Mouse (Mus musculus) kidney, adult 18-20 months (tissue): Measurements from ENCODE around the gene Faap100.
"Not testable (repeated sequence)": the region's sequence is repeated elsewhere in the genome, so short reads cannot be mapped to it uniquely, and the experiment has no call there.

Source experiments
- DNase-seq: peaks from one replicate; pipeline ENCODE4 v3.0.0; 2021

Gene Faap100

GRCm38 (mm10) chr11:120376302-120377160, 2.0 kb downstream of the Faap100 start:
- DNase-seq: no peak

- no peak for DNase-seq
Observed at GRCm38 (mm10) chr11:120375324-120375723, 3.2 kb downstream of the Faap100 start.

- peak; percentile 76 for DNase-seq
Observed at GRCm38 (mm10) chr11:120373820-120374586, 4.6 kb downstream of the Faap100 start.

GRCm38 (mm10) chr11:120373025-120373424, 5.5 kb downstream of the Faap100 start:
- DNase-seq: no peak

- peak; percentile 81 for DNase-seq
Observed at GRCm38 (mm10) chr11:120369656-120370055, 8.9 kb downstream of the Faap100 start.

- DNase-seq: no peak
Observed at GRCm38 (mm10) chr11:120366443-120367027, 12.0 kb downstream of the Faap100 start.

GRCm38 (mm10) chr11:120362891-120363290, 15.7 kb downstream of the Faap100 start:
- no peak for DNase-seq

GRCm38 (mm10) chr11:120361295-120361694, 17.3 kb downstream of the Faap100 start, which contains the start of gene Fscn2:
Gene Fscn2, plus strand, starts transcription at chr11:120361534.
- no peak for DNase-seq

- DNase-seq: no peak
Observed at GRCm38 (mm10) chr11:120360755-120361154, 17.8 kb downstream of the Faap100 start.

- peak; percentile 51 for DNase-seq
Observed at GRCm38 (mm10) chr11:120360062-120360461, 18.5 kb downstream of the Faap100 start.

GRCm38 (mm10) chr11:120359391-120359790, 19.2 kb downstream of the Faap100 start:
- DNase-seq: peak; percentile 34

GRCm38 (mm10) chr11:120357791-120358401, 20.7 kb downstream of the Faap100 start:
- DNase-seq: peak; percentile 46

GRCm38 (mm10) chr11:120356900-120357299, 21.7 kb downstream of the Faap100 start:
- DNase-seq: no peak

GRCm38 (mm10) chr11:120356319-120356840, 22.2 kb downstream of the Faap100 start:
- no peak for DNase-seq

- no peak for DNase-seq
Observed at GRCm38 (mm10) chr11:120355277-120356039, 23.1 kb downstream of the Faap100 start.

- DNase-seq: no peak
Observed at GRCm38 (mm10) chr11:120354304-120355276, 24.0 kb downstream of the Faap100 start.

- DNase-seq: peak; percentile 91
Observed at GRCm38 (mm10) chr11:120353500-120354303, 24.9 kb downstream of the Faap100 start.

- DNase-seq: peak; percentile 28
Observed at GRCm38 (mm10) chr11:120352571-120353290, 25.8 kb downstream of the Faap100 start.

GRCm38 (mm10) chr11:120352093-120352350, 26.5 kb downstream of the Faap100 start:
- not testable (repeated sequence) for DNase-seq
